Mouse (Mus musculus) lung, adult 18-20 months (tissue): ENCODE measurements at regions not wholly inside any gene's neighbourhood (a gene's known extent, or its start where the extent isn't known, plus 50 kb on each side); places are given as distances from the start of the nearest gene placed in this dataset.

Experiments
- DNase-seq, 2 experiments: peaks; one replicate each; pipeline ENCODE4 v3.0.0; 2022; ENCODE audit warnings: mixed read lengths in 2 of 2

DNA sequence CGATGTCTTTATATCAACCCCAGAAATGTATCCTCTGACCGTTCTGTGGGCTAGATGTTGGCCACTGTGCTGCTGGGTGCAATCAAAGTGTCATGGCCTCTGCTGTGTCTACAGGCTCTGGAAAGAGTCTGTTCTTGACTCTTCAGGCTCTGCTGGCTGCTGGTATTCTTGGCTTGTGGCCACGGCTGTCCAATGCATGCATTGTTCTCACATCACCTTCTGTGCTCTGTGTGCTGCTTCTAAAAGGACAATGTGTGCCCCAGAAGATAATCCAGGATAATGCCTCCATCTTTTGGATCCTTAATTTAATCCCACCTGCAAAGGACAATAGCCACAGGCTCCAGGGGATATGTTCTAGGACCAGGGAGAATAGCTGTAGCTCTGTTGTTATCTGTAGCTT, 77.5 kb upstream of the Dapl1 start:
- no peak for DNase-seq

- DNase-seq = peak; percentile 52 to 71
Measured at GRCm38 (mm10) chr2:59407512-59407988, 76.9 kb upstream of the Dapl1 start.

DNA sequence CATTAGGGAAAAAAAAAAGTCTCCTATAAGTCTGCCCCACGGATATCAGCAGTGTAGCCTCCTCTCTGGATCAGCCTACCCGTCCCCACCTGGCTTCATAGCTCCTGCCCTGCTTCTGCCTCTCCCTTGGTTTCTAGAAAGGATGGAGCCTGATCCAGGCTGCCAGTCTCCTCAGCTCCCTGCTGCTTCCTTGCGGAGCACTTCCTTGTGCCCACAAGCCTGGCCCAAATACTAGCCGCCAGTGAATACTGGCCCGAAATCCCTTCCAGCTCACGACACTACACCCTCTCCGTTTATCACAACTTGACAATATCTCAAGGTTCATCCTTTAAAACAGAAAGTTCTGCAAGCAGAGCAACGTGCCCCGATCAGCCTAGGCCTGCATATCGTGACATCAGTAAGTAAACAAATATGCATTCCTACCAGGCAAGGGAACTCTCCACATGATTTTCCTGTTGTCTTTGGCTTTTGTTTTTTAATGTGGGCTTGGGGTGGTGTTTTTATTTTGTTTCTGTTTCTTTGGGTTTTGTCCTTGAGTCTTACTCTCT, 76.3 kb upstream of the Dapl1 start:
- DNase-seq = peak in 1 of 2 experiments; percentile 31

DNA sequence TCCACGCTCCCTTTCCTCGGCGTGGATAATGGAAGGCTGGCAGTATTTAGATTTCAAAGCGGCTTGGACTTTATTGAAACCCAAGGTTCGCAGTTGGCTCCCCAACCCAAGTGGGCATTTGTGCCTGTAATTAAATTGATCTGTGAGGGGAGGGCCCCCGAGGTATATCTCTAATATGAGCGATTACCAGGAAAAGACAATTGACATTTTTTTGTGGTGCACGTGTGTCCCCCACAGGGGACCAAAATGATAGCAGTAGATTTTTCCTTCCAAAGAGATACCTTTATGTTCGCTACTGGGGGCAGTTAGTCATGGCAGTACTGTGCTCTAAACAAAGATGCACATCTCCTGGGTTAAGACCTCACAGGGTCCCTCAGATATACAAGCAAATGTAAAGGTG, 69.8 kb upstream of the Dapl1 start:
- no peak for DNase-seq

- DNase-seq = no peak
Measured at GRCm38 (mm10) chr2:59416491-59417195, 67.8 kb upstream of the Dapl1 start.

DNA sequence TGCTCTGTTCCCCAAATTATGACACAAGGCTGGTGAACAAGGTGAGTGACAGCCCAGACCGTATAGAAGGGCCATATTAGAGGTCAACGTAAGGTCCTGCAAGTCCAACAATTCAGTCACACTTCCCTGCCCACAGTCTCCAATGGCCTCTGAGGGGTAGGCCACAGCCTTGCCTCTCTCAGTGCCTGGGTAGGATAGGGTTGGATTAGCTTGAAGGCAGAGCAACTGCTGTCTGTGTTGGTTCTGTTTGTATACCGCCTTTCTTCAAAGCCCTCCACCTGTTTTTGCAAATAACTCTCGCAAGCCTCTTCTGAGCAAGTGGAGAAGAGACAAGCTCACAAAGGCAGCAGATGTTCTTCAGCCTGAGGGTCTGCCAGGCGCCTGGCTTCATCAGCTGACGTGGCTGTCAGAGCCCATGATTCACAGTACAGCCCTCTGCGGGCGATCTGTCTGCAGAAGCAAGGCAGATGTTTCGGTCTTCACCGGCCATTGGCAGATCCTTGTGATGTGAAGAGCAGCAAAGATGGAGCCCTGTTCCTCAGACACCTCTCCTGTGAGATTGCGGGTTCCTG, 67.0 kb upstream of the Dapl1 start:
- no peak for DNase-seq

- DNase-seq = no peak
Measured at GRCm38 (mm10) chr2:59420496-59420895, 64.0 kb upstream of the Dapl1 start.

DNA sequence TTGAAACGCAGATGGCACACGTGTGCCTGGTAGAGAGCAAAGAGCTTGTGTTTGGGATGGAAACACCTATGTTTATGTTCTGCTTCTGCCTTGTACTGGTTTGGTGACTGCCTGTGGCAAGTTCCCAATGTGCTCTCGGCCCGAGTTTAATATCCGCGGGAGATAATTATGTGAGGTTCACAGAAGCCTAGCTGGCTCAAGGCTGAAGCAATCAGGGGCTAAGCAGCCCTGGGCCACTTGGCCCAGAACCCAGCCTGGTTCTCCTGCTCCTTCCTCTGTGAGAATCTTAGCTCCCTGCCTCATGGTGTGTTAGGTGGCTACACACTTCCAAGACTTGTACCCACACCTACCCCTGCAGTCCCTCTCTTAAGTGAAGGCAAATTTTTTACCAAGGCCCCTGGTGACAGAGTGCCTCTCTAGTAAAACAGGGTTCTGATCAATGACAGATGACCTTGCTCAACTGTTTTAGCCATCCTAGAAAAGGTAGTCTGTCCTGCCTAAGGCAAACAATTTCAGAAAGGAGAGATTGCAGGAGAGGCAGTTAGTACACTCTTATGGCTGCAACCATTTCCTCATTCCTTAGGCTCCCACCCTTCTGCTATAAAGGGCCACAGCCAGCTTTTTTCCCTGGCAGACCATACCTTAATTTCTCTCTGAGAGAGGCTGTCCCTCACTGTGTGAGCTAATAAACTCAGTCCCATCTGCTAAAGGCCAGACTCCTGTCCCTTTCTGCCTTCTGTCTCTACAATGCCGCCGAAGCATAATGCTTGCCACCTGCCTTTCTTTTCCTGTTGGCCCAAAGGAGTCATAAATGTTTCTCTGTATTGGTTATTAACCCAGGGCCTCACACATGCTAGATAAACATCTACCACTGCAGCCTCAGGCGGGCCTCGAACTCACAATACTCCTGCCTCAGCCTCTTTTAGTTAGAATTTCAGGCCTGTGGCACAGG, 61.9 kb upstream of the Dapl1 start:
- DNase-seq = peak in 1 of 2 experiments; percentile 19

GRCm38 (mm10) chr2:59424205-59424604, 60.2 kb upstream of the Dapl1 start:
- no peak for DNase-seq

DNA sequence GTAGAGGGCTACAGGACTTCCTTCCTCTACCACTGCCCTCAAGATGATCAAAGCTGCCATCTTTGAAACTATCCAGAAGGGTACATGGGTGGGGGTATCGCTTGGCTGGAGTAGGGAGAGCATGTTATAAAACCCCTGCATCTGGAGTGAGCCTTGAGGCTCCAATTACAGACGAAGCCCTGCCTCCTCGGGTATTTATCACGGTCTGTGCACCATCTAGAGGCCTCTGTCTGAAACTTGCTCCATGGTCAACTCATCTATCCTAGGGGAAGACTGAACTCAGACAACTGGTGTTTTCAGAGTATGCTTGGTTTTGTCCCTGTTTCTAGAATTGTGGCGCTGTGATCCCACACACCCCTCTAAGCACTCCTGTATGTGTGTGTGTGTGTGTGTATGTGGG, 59.7 kb upstream of the Dapl1 start:
- peak; percentile 44 to 46 for DNase-seq

- DNase-seq = no peak
Measured at GRCm38 (mm10) chr2:59425876-59426275, 58.6 kb upstream of the Dapl1 start.

GRCm38 (mm10) chr2:59431466-59431865, 53.0 kb upstream of the Dapl1 start:
- DNase-seq = no peak

DNA sequence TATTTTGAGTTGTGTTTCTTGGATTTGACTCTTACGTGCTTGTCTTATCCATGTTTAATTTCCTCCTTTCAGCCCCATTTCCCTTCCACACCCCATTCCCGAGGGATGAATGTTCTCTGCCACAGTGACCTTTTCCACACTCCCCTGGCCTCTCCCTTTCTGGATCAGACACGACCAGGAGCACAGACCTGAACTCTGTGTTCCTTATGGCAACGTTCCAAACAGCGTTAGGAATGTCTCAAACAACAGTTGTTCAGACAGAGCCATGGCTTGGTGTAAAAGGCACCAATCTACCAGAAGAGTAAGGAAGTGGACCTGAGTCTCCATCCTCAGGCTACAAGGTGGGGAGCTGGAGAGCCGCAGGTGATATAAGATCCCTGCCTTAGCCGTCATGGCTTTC, 52.6 kb upstream of the Dapl1 start:
- DNase-seq = peak in 1 of 2 experiments; percentile 33
